Mouse (Mus musculus): Measurements from ENCODE around the gene Xkr8.
"Not testable (repeated sequence)": the region's sequence is repeated elsewhere in the genome, so short reads cannot be mapped to it uniquely, and the experiment has no call there.

The Xkr8 gene

GRCm38 (mm10) chr4:132732148-132732684, at the start of gene Xkr8:
Gene Xkr8, minus strand, starts transcription at chr4:132732546.
- DNase-seq (ENCODE audit: low spot score in 2 of 2) = peak; percentile 57 to 81

GRCm38 (mm10) chr4:132780288-132780687, 47.9 kb upstream of the Xkr8 start:
- no peak for DNase-seq (ENCODE audit: low spot score in 2 of 2)

- no peak for DNase-seq (ENCODE audit: low spot score in 2 of 2)
Measured at GRCm38 (mm10) chr4:132778562-132779201, 46.3 kb upstream of the Xkr8 start.

GRCm38 (mm10) chr4:132776764-132777163, 44.4 kb upstream of the Xkr8 start:
- DNase-seq (ENCODE audit: low spot score in 2 of 2) = peak; percentile 43 to 65

GRCm38 (mm10) chr4:132774905-132775304, 42.6 kb upstream of the Xkr8 start:
- no peak for DNase-seq (ENCODE audit: low spot score in 2 of 2)

- no peak for DNase-seq (ENCODE audit: low spot score in 2 of 2)
Measured at GRCm38 (mm10) chr4:132771776-132772175, 39.4 kb upstream of the Xkr8 start.

GRCm38 (mm10) chr4:132767914-132768876, 35.8 kb upstream of the Xkr8 start, which contains the start of gene Rpa2:
Gene Rpa2, plus strand, starts transcription at chr4:132768332.
- DNase-seq (ENCODE audit: low spot score in 2 of 2) = peak; percentile 97 to 98

- not testable (repeated sequence) for DNase-seq (ENCODE audit: low spot score in 2 of 2)
Measured at GRCm38 (mm10) chr4:132763125-132763524, 30.8 kb upstream of the Xkr8 start.

GRCm38 (mm10) chr4:132762602-132763001, 30.3 kb upstream of the Xkr8 start:
- DNase-seq (ENCODE audit: low spot score in 2 of 2) = no peak

- DNase-seq (ENCODE audit: low spot score in 2 of 2) = no peak
Measured at GRCm38 (mm10) chr4:132760296-132760695, 27.9 kb upstream of the Xkr8 start.

- DNase-seq (ENCODE audit: low spot score in 2 of 2) = no peak
Measured at GRCm38 (mm10) chr4:132757633-132758351, 25.4 kb upstream of the Xkr8 start.

- DNase-seq (ENCODE audit: low spot score in 2 of 2) = peak; percentile 36 to 58
Measured at GRCm38 (mm10) chr4:132756974-132757373, 24.6 kb upstream of the Xkr8 start, which contains the start of gene Smpdl3b. Gene Smpdl3b, minus strand, starts transcription at chr4:132757252.

- no peak for DNase-seq (ENCODE audit: low spot score in 2 of 2)
Measured at GRCm38 (mm10) chr4:132752992-132753391, 20.6 kb upstream of the Xkr8 start.

- DNase-seq (ENCODE audit: low spot score in 2 of 2) = no peak
Measured at GRCm38 (mm10) chr4:132749258-132749982, 17.1 kb upstream of the Xkr8 start.

GRCm38 (mm10) chr4:132748778-132749177, 16.4 kb upstream of the Xkr8 start:
- no peak for DNase-seq (ENCODE audit: low spot score in 2 of 2)

GRCm38 (mm10) chr4:132747664-132748259, 15.4 kb upstream of the Xkr8 start:
- no peak for DNase-seq (ENCODE audit: low spot score in 2 of 2)

- no peak for DNase-seq (ENCODE audit: low spot score in 2 of 2)
Measured at GRCm38 (mm10) chr4:132746911-132747517, 14.7 kb upstream of the Xkr8 start.

GRCm38 (mm10) chr4:132743992-132744911, 11.9 kb upstream of the Xkr8 start:
- no peak for DNase-seq (ENCODE audit: low spot score in 2 of 2)

- DNase-seq (ENCODE audit: low spot score in 2 of 2) = no peak
Measured at GRCm38 (mm10) chr4:132741491-132741890, 9.1 kb upstream of the Xkr8 start.
